Mouse (Mus musculus): ENCODE measurements at regions not wholly inside any gene's neighbourhood (a gene's known extent, or its start where the extent isn't known, plus 50 kb on each side); places are given as distances from the start of the nearest gene placed in this dataset.

DNA sequence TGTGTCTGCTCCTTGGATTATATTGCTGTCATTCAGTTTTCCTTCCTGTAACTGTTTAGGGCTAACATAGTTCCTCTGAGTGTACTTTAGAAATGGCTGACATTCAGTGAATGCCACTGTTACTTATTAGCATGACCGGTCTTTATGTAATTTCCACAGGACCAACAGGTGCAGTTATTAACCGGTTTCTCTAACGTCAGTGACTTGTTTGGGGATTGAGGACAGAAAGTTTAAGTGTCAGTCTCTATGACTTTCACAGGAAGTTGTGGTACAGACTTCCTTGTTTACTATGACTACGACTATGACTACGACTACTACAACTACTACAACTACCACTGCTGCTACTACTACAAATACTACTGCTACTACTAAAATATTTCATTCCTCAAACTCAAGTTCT lies 170.4 kb upstream of the Ptger4 start:
- DNase-seq (ENCODE audit: low spot score in 2 of 2), result no peak

GRCm38 (mm10) chr15:5416031-5416430 lies 172.0 kb upstream of the Ptger4 start:
- no peak for DNase-seq (ENCODE audit: low spot score in 2 of 2)

DNA sequence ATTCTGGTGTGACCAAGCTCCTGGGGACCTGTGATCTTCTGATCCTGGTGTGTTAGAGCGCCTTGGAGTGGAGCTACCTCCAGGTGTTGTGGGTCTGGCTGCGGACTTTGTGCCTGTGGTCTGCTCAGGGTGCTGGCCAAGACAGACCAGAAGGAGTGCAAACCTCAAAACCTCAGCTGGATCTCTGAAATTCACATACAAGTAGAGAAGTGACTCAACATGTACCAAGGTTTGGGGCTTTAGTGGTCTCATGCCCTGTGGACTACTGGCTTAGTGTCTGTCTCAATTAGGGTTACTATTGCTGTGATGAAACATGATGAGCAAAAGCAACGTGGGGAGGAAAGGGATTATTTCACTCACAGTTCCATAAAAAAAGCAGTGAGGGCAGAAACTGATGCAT lies 182.7 kb upstream of the Ptger4 start:
- no peak for DNase-seq (ENCODE audit: low spot score in 2 of 2)

- no peak for DNase-seq (ENCODE audit: low spot score in 2 of 2)
Observed at GRCm38 (mm10) chr15:5427319-5428048, 183.5 kb upstream of the Ptger4 start.

DNA sequence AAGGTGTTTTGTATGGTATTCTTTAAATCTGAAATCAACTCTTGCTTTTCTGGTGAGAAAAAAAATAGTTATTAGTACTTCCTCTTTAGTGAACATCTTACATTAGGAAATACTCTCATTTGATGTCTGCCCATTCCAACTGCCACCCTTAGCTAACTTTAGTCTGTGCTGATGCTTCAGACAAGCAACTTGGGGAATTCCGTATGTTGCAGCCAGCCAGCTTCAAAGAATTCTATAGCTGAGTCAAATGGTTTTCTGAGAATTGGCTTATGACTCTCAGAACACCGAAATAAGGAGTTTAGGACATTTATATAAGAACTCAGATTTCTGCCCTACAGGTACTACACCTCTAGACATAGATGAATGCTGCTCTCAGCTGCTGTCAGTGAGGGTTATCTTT lies 188.0 kb upstream of the Ptger4 start:
- DNase-seq (ENCODE audit: low spot score in 2 of 2), result no peak

- DNase-seq (ENCODE audit: low spot score in 2 of 2), result no peak
Observed at GRCm38 (mm10) chr15:5437020-5437419, 193.0 kb upstream of the Ptger4 start.

DNA sequence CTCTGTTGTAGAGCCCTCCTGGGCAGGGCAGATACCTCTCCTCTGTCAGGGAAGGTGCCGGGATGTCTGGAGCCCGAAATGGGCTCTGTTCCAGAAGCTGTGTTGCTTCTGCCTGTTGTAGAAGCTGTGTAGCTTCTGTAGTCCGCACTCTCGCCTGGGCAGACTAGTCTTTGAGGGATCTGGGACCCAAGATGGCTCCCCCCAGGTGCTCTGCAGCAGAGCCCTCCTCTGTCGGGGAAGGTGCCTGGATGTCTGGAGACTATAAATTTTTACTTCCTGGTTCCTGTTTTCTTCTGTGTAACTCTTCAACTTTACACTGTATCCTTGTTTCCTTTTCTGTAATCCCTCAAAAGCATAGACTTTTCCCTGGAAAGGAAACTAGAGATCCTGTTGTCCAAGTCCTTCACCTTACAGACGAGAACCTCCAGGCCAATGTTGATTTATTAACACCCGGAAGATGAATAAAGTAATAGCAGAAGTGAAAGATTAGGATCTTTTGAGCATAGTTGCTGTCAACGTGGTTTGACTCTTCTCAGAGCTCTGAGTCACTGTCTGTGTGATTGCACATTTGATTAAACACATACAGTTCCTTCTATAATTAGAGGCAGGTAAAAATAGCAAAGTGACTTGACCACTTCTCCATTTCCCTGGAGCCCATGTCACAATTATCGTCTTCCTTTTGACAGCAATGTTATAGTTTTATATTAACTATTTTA lies 202.2 kb upstream of the Ptger4 start:
- no peak for DNase-seq (ENCODE audit: low spot score in 2 of 2)

DNA sequence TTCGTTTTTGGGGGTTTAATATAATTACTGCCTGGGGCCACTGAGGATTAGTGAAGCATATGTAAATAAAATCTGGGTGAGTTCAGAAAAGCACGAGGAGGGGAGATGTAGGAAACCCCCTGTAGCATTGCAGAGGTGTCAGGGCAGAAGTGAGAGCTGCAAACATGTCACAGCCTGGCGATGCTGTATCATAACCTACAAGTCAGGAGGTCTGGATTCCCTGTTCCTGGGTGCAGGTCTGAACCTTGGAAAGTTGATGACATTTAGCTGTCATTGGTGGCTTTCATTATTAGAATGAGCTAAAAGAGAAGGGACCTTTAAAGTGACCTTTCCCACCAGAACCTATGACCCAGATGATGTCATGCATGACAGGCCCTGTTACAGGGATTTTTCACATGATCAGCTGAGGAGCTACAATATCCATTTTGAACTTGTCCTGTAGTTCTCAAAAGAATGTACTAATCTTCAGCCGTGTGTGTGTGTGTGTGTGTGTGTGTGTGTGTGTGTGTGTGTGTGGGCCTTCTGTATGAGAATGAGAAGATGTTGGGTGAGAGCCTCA lies 202.8 kb upstream of the Ptger4 start:
- DNase-seq (ENCODE audit: low spot score in 2 of 2), result no peak

- no peak for DNase-seq (ENCODE audit: low spot score in 2 of 2)
Observed at GRCm38 (mm10) chr15:5447707-5448496, 203.9 kb upstream of the Ptger4 start.

DNA sequence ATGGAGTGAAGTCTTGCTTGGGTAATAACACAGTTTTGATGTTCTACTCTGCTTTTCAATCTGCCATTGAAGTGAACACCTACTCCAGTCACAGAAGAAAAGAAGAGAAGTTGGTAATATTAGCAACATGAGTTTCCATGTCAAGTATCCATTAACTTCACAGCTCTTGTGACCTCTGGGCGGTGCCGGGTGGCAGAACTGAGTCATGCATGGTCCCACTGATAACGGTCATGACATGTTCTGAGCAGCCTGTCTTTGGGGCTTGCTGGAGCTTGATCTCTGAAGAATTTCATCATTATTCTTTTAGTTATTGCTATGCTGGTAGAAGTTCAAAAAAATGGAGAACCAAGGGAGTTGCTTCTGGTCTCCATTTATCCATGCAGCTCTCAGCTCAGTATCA lies 215.1 kb upstream of the Ptger4 start:
- no peak for DNase-seq (ENCODE audit: low spot score in 2 of 2)

GRCm38 (mm10) chr15:5459580-5459979 lies 215.6 kb upstream of the Ptger4 start:
- DNase-seq (ENCODE audit: low spot score in 2 of 2), result no peak

- DNase-seq (ENCODE audit: low spot score in 2 of 2), result no peak
Observed at GRCm38 (mm10) chr15:5462651-5463050, 218.7 kb upstream of the Ptger4 start.

- DNase-seq (ENCODE audit: low spot score in 2 of 2), result no peak
Observed at GRCm38 (mm10) chr15:5464732-5465131, 220.7 kb upstream of the Ptger4 start.

DNA sequence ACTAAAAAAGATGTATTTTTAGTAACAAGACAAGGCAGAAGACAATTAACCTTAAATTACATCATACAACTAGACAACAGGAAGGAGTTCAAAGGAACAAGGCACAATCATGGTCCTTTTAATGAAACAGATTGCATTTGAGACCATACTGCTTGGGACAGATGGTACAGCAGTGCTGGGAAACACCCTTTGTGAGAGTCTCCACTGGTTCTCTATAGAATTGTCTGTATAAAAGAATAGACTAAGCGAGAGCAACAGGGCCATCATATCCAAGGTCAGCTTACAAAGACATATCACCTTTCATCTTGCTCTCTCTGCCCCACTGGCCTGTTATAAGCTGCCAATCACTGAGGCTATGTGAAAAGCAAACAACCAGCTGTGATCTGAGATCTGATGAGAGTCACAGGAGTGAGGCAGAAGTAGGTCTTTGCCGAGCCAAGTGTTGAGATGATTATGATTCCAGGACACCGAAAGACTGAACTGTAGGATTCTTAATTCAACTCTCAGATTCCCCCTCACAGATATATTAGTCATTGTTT lies 224.6 kb upstream of the Ptger4 start:
- no peak for DNase-seq (ENCODE audit: low spot score in 2 of 2)

DNA sequence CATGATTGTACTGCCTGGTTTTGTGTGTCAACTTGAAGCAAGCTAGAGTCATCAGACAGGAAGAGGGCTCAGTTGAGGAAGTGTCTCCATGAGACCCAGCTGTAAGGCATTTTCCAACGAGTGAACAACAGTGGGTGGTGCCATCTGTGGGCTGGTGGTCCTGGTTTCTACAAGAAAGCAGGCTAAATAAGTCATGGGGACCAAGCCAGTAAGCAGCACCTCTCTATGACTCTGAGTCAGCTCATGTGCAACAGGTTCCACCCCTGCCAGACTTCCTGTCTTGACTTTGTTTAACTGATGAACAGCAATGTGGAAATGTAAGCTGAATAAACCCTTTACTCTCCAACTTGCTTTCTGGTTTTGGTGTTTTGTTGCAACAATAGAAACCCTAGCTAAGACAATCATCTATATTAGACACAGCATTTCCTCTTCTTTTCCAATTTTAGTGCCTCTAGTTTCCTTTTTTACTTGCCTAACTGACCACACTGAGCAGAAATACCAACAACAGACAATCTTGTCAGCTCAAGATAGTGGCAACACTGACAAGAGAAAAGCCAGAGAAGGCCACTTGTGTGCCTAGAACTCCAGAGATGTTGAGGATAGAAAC lies 231.5 kb upstream of the Ptger4 start:
- no peak for DNase-seq (ENCODE audit: low spot score in 2 of 2)

DNA sequence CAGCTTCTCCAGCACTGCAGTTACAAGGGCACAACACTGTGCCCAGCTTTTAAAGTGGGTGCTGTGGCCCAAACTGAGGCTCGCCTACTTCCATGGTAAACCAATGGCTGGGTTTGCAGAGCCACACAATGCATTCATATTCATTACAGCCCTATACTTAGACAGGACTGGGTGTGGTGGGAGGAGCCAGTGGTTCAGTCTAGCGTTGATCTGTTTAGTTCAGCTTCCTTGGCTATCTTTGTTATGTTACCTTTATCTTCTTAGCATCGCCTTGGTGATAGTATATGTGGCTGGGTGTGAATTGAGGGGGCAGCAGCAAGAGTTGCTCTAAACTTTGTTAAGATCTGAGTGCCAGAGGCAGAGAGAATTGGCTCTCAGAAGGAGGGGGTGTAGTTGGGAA lies 249.3 kb upstream of the Ptger4 start:
- no peak for DNase-seq (ENCODE audit: low spot score in 2 of 2)

GRCm38 (mm10) chr15:5495187-5495849 lies 251.3 kb upstream of the Ptger4 start:
- DNase-seq (ENCODE audit: low spot score in 2 of 2), result no peak

DNA sequence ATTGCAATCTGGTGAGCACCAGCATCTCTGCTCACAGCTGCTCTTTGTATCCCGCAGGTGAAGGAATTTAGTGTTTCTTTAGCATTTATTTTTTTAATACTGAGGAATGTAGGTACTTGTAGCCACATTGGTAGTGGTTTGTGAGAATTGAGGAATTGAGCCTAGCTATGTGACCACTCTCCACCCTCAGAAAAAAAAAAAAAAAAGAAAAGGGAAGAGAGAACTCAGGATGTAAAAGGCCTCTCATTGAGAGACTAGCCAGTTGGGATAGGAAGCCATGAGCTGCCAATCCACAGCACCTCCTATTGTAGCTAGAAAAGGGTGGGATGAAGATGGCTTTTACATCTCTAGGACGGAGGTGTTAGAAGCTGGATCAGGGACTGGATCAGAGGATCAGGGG lies 252.0 kb upstream of the Ptger4 start:
- DNase-seq (ENCODE audit: low spot score in 2 of 2), result no peak

DNA sequence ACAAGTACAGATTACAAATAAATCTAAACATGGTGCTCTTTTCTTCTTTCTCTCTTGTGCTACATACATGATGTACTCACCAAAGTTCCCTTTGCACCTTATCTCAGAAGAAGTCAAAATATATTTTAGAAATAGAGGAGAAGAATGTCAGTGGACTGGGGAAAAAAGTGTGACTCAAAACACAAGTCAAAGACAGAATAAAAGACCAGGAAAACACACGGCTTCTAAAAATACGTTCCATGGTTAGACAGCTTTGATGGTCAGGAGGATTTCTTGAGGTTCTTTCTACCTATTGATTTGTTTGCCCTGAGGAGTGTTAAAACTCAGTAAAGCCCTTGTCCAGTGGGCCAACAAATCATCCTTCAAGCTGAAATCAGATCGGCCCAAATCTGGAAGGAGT lies 260.5 kb upstream of the Ptger4 start:
- DNase-seq (ENCODE audit: low spot score in 2 of 2), result no peak

- no peak for DNase-seq (ENCODE audit: low spot score in 2 of 2)
Observed at GRCm38 (mm10) chr15:5506848-5507544, 263.0 kb upstream of the Ptger4 start.

DNA sequence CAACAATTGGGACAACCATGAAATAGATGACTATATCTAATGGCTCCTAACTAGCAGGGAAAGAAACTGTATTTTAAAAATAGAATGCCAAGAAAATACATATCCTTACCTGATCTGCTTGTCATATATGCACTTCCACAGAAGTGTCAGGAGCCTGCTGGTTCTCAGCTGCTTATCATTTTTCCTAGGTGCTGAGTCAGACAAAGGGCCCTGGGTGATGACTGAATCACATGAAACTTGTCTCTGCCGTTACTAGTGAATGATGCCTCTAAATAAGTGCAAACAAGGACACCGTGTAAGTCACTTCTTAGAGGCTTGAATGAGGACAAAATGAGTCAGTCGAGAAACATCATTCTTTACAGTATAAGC lies 263.5 kb upstream of the Ptger4 start:
- DNase-seq (ENCODE audit: low spot score in 2 of 2), result no peak
